8 mouse cellular contexts compared by ENCODE assay signal in the genomic region with DNA sequence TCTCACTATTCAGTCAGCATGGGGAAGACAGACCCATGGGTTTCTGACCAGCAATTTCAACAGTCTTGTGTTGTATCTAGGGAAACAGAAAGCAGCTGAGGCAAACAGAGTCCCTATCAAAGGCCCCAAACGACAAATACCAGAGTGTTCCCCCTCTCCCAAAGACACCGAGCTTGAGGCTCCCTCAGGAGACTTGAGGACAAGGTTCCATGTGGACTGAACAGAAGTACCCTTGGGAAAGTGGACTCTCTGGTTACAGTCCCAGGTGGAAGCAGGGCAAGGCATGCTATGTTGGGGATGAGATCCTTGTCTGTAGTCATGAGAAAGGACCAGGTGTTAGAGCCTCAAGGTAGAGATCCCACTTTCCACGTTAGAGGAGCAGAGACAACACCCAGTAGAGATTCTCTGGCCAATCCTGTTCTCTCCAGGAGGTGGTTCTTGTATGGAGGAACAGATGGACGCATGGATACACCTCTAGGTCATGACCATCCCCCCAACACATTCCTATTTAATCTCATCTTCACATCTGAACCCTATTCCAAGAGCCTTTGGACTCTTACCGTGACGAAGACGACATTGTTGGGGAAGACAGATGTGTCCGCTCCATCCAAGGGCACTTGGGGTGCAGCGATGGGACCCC. TPM values are rescaled to one million over a fixed set of nuclear protein-coding genes. Genes with fewer than 3 reads are reported as not detected.
A peak's percentile ranks its signal among the peaks of the same experiment; 100 is the strongest.
DNase-seq lines count a peak whose midpoint lies in the region; ATAC-seq lines count a peak whose summit lies in the region.
"Had no signal": no experiment of that assay in that cellular context is flagged by ENCODE, and none has a peak within 500 bp of the region (broad histone marks: within the 10 kb centered on the region; RNA-seq: fewer than 3 reads in every experiment).

No protein-coding gene starts in this region.

- H3K9ac ChIP-seq in lung, embryonic 16.5 days (ENCODE audit: low read length), result peak overlapping the region; percentile 94
- H3K9ac ChIP-seq in forebrain, embryonic 14.5 days (ENCODE audit: low read length), result peak overlapping the region; percentile 93
- H3K9ac ChIP-seq in limb, embryonic 13.5 days, result peak overlapping the region; percentile 98
- H3K9ac ChIP-seq in stomach, embryonic 15.5 days, result peak overlapping the region; percentile 17; the same call in 1 of the 2 replicates

- 45% methylated on average over 9 of the region's 9 CpGs for WGBS in lung, embryonic 16.5 days
- WGBS in forebrain, embryonic 14.5 days, result 77% methylated on average over 9 of the region's 9 CpGs
- 74% methylated on average over 9 of the region's 9 CpGs for whole genome bisulfite sequencing in limb, embryonic 13.5 days
- WGBS in stomach, embryonic 15.5 days, result 47% methylated on average over 9 of the region's 9 CpGs

- no peak for ATAC-seq in lung, embryonic 16.5 days (ENCODE audit: low read depth)
- no peak for ATAC-seq in forebrain, embryonic 14.5 days
- no peak for ATAC-seq in limb, embryonic 13.5 days (ENCODE audit: low FRiP score, low read depth)
- no peak for ATAC-seq in stomach, embryonic 15.5 days (ENCODE audit: insufficient read depth, low FRiP score, low read depth)

- H3K36me3 ChIP-seq in lung, embryonic 16.5 days (ENCODE audit: control insufficient read depth, insufficient read depth, low read length), result peaks cover 26% of the 10 kb centered on the region
- peaks cover 46% of the 10 kb centered on the region for H3K36me3 ChIP-seq in forebrain, embryonic 14.5 days (ENCODE audit: control insufficient read depth, insufficient read depth, low read length)
- H3K36me3 ChIP-seq in limb, embryonic 13.5 days, result peaks cover 50% of the 10 kb centered on the region
- peaks cover 24% of the 10 kb centered on the region for H3K36me3 ChIP-seq in stomach, embryonic 15.5 days

- no peak for DNase-seq in lung, postnatal 10 days
- DNase-seq in forebrain, embryonic 14.5 days (ENCODE audit: low spot score), result no peak
- DNase-seq in right cerebral cortex, postnatal 14 days, result no peak
- DNase-seq in left cerebral cortex, postnatal 10 days (ENCODE audit: extremely low spot score in 1 of 2, low spot score in 2 of 2), result no peak
- DNase-seq: gastrocnemius, postnatal 36 days had no signal

- H3K9me3 ChIP-seq in lung, embryonic 16.5 days (ENCODE audit: control insufficient read depth, low read length), result no peaks in the 10 kb centered on the region
- H3K9me3 ChIP-seq in forebrain, embryonic 14.5 days (replicated peaks; ENCODE audit: control insufficient read depth, low read length), result no peaks in the 10 kb centered on the region
- H3K9me3 ChIP-seq in limb, embryonic 13.5 days, result no peaks in the 10 kb centered on the region
- no peaks in the 10 kb centered on the region for H3K9me3 ChIP-seq in stomach, embryonic 15.5 days

- H3K4me2 ChIP-seq in lung, embryonic 16.5 days (ENCODE audit: low read depth, low read length), result peak overlapping the region; percentile 89
- H3K4me2 ChIP-seq in forebrain, embryonic 14.5 days (ENCODE audit: low read length), result peak overlapping the region; percentile 94
- H3K4me2 ChIP-seq in limb, embryonic 13.5 days (replicated peaks), result peak overlapping the region; percentile 92
- H3K4me2 ChIP-seq in stomach, embryonic 15.5 days, result peak overlapping the region; percentile 89

- intact Hi-C loops in left cerebral cortex, postnatal 10 days (cut with DNase I), result no loop called here

- no peaks in the 10 kb centered on the region for H3K27me3 ChIP-seq in lung, embryonic 16.5 days (ENCODE audit: control insufficient read depth, insufficient read depth, low read depth, low read length)
- H3K27me3 ChIP-seq in forebrain, embryonic 14.5 days (replicated peaks; ENCODE audit: control insufficient read depth, insufficient read depth, low read length), result no peaks in the 10 kb centered on the region
- H3K27me3 ChIP-seq in limb, embryonic 13.5 days, result no peaks in the 10 kb centered on the region
- no peaks in the 10 kb centered on the region for H3K27me3 ChIP-seq in stomach, embryonic 15.5 days (replicated peaks)

- peak overlapping the region; percentile 84 for H3K4me3 ChIP-seq in lung, embryonic 16.5 days (ENCODE audit: low read length)
- H3K4me3 ChIP-seq in forebrain, embryonic 14.5 days (ENCODE audit: low read depth, low read length), result peak overlapping the region; percentile 89
- peak overlapping the region; percentile 85 for H3K4me3 ChIP-seq in limb, embryonic 13.5 days
- peak overlapping the region; percentile 93 for H3K4me3 ChIP-seq in stomach, embryonic 15.5 days (replicated peaks)

- H3K4me1 ChIP-seq in lung, embryonic 16.5 days (replicated peaks; ENCODE audit: control insufficient read depth, insufficient read depth, low read length), result peaks cover 40% of the 10 kb centered on the region
- peaks cover 39% of the 10 kb centered on the region for H3K4me1 ChIP-seq in forebrain, embryonic 14.5 days (ENCODE audit: control insufficient read depth, insufficient read depth, low read length)
- peaks cover 46% of the 10 kb centered on the region for H3K4me1 ChIP-seq in limb, embryonic 13.5 days
- H3K4me1 ChIP-seq in stomach, embryonic 15.5 days, result peaks cover 33% of the 10 kb centered on the region

- H3K27ac ChIP-seq in lung, embryonic 16.5 days (ENCODE audit: low read length), result no peak overlapping the region
- H3K27ac ChIP-seq in forebrain, embryonic 14.5 days (ENCODE audit: low read depth, low read length), result no peak overlapping the region
- H3K27ac ChIP-seq in limb, embryonic 13.5 days, result no peak overlapping the region
- no peak overlapping the region for H3K27ac ChIP-seq in stomach, embryonic 15.5 days

RNA-seq across cellular contexts. Expression of a gene that starts 3.4 kb away (rescaled TPM):
- polyA plus RNA-seq in lung, embryonic 16.5 days (2015; fragmentation: Nextera tagmentation; extraction: Ambion mirVana), result 10.0 and 10.5 TPM in 2 replicates
- 13.1 and 13.2 TPM in 2 replicates for polyA plus RNA-seq in forebrain, embryonic 14.5 days (2014; fragmentation: Nextera tagmentation; extraction: Ambion mirVana)
- 11.7 and 11.8 TPM in 2 replicates for polyA plus RNA-seq in limb, embryonic 13.5 days (2015; fragmentation: Nextera tagmentation; extraction: Ambion mirVana)
- polyA plus RNA-seq in stomach, embryonic 15.5 days (2015; fragmentation: Nextera tagmentation; extraction: Ambion mirVana), result 7.5 and 10.4 TPM in 2 replicates
- total RNA-seq in left cerebral cortex, postnatal 10 days (2021), result 10 to 100 TPM; 30.1 to 35.3 TPM

RNA-seq across cellular contexts. Expression of a gene that starts 3.6 kb away (rescaled TPM):
- 24.3 and 26.8 TPM in 2 replicates for polyA plus RNA-seq in lung, embryonic 16.5 days (2015; fragmentation: Nextera tagmentation; extraction: Ambion mirVana)
- 7.3 and 7.7 TPM in 2 replicates for polyA plus RNA-seq in forebrain, embryonic 14.5 days (2014; fragmentation: Nextera tagmentation; extraction: Ambion mirVana)
- 35.3 and 36.0 TPM in 2 replicates for polyA plus RNA-seq in limb, embryonic 13.5 days (2015; fragmentation: Nextera tagmentation; extraction: Ambion mirVana)
- polyA plus RNA-seq in stomach, embryonic 15.5 days (2015; fragmentation: Nextera tagmentation; extraction: Ambion mirVana), result 18.3 and 20.5 TPM in 2 replicates
- 1 to 10 TPM; 5.7 to 6.0 TPM for total RNA-seq in left cerebral cortex, postnatal 10 days (2021)

RNA-seq across cellular contexts. Expression of a gene that starts 5.4 kb away (rescaled TPM):
- 25.9 and 30.5 TPM in 2 replicates for polyA plus RNA-seq in lung, embryonic 16.5 days (2015; fragmentation: Nextera tagmentation; extraction: Ambion mirVana)
- 55.1 and 60.0 TPM in 2 replicates for polyA plus RNA-seq in forebrain, embryonic 14.5 days (2014; fragmentation: Nextera tagmentation; extraction: Ambion mirVana)
- polyA plus RNA-seq in limb, embryonic 13.5 days (2015; fragmentation: Nextera tagmentation; extraction: Ambion mirVana), result 26.5 and 27.2 TPM in 2 replicates
- polyA plus RNA-seq in stomach, embryonic 15.5 days (2015; fragmentation: Nextera tagmentation; extraction: Ambion mirVana), result 22.5 and 26.2 TPM in 2 replicates
- total RNA-seq in left cerebral cortex, postnatal 10 days (2021), result 10 to 100 TPM; 28.0 to 28.7 TPM

RNA-seq across cellular contexts. Expression of a gene that starts 38.5 kb away (rescaled TPM):
- 140 and 146 TPM in 2 replicates for polyA plus RNA-seq in lung, embryonic 16.5 days (2015; fragmentation: Nextera tagmentation; extraction: Ambion mirVana)
- polyA plus RNA-seq in forebrain, embryonic 14.5 days (2014; fragmentation: Nextera tagmentation; extraction: Ambion mirVana), result 52.3 and 62.1 TPM in 2 replicates
- 128 and 134 TPM in 2 replicates for polyA plus RNA-seq in limb, embryonic 13.5 days (2015; fragmentation: Nextera tagmentation; extraction: Ambion mirVana)
- polyA plus RNA-seq in stomach, embryonic 15.5 days (2015; fragmentation: Nextera tagmentation; extraction: Ambion mirVana), result 130 and 138 TPM in 2 replicates
- 100 to 1,000 TPM; 112 to 120 TPM for total RNA-seq in left cerebral cortex, postnatal 10 days (2021)

RNA-seq across cellular contexts. Expression of a gene that starts 42.6 kb away (rescaled TPM):
- polyA plus RNA-seq in lung, embryonic 16.5 days (2015; fragmentation: Nextera tagmentation; extraction: Ambion mirVana), result 1.6 and 1.9 TPM in 2 replicates
- 13.8 and 14.5 TPM in 2 replicates for polyA plus RNA-seq in forebrain, embryonic 14.5 days (2014; fragmentation: Nextera tagmentation; extraction: Ambion mirVana)
- polyA plus RNA-seq in limb, embryonic 13.5 days (2015; fragmentation: Nextera tagmentation; extraction: Ambion mirVana), result 2.9 and 4.0 TPM in 2 replicates
- polyA plus RNA-seq in stomach, embryonic 15.5 days (2015; fragmentation: Nextera tagmentation; extraction: Ambion mirVana), result 2.7 and 2.9 TPM in 2 replicates
- total RNA-seq in left cerebral cortex, postnatal 10 days (2021), result 100 to 1,000 TPM; 116 to 119 TPM

Comparison
In these comparisons a context has a peak if more than half of its experiments do, and no peak if none do; other contexts are left out.
1. H3K9ac ChIP-seq: peak in every context shown above with its lines; median percentile 98 in limb, embryonic 13.5 days; 94 in lung, embryonic 16.5 days; 93 in forebrain, embryonic 14.5 days; 17 in stomach, embryonic 15.5 days.